Mouse (Mus musculus) heart, embryonic 11.5 days (tissue): ENCODE measurements around the gene Pikfyve. TPM values are rescaled to one million over a fixed set of nuclear protein-coding genes. Genes with fewer than 3 reads are reported as not detected.

ENCODE experiments used
- ATAC-seq: fragments of 200-750 bp; cut with Nextera tagmentation; replicated peaks from 2 replicates; pipeline ENCODE4 v1.8.0; 2017; ENCODE audit warnings: moderate library complexity; ENCODE audit not compliant: insufficient number of reproducible peaks, low FRiP score, low TSS enrichment
- H3K27ac ChIP-seq: fragments of 300-500 bp; sonication (generic); 2 replicates; pipeline ENCODE4 v1.5.1; 2014; ENCODE audit warnings: mild to moderate bottlenecking, low read depth, low read length
- H3K27me3 ChIP-seq: fragments of 300-500 bp; sonication (generic); 2 replicates; pipeline ENCODE4 v1.6.1; 2014; ENCODE audit warnings: mild to moderate bottlenecking, low read length, mixed read lengths; ENCODE audit not compliant: control insufficient read depth, insufficient read depth
- H3K36me3 ChIP-seq: fragments of 300-500 bp; sonication (generic); 2 replicates; pipeline ENCODE4 v1.6.1; 2014; ENCODE audit warnings: mild to moderate bottlenecking, low read length, moderate library complexity, mixed read lengths; ENCODE audit not compliant: control insufficient read depth, insufficient read depth
- H3K4me1 ChIP-seq: fragments of 300-500 bp; sonication (generic); 2 replicates; pipeline ENCODE4 v1.6.1; 2014; ENCODE audit warnings: low read length; ENCODE audit not compliant: control insufficient read depth, insufficient read depth
- H3K4me2 ChIP-seq: fragments of 300-500 bp; sonication (generic); 2 replicates; pipeline ENCODE4 v1.6.1; 2014; ENCODE audit warnings: mild to moderate bottlenecking, moderate library complexity
- H3K4me3 ChIP-seq: fragments of 300-500 bp; sonication (generic); 2 replicates; pipeline ENCODE4 v1.5.1; 2014; ENCODE audit warnings: low read depth, low read length
- H3K9ac ChIP-seq: fragments of 300-500 bp; sonication (generic); 2 replicates; pipeline ENCODE4 v1.6.1; 2014; ENCODE audit warnings: mild to moderate bottlenecking, low read depth, low read length, moderate library complexity
- H3K9me3 ChIP-seq: fragments of 300-500 bp; sonication (generic); replicated peaks from 2 replicates; pipeline ENCODE4 v1.6.1; 2016; ENCODE audit warnings: low read length; ENCODE audit not compliant: control insufficient read depth
- WGBS: fragments of 180-500 bp; shearing (Covaris S2); extraction: QIAGEN DNeasy Blood & Tissue Kit; methylation state at CpG from one replicate; pipeline ENCODE4 v1.1.7; 2014; ENCODE audit not compliant: insufficient replicate concordance; 5-methylcytosine and 5-hydroxymethylcytosine counted together
- polyA plus RNA-seq: library from polyadenylated mRNA; unstranded; fragments of >200 nt; fragmentation: Nextera tagmentation; extraction: Ambion mirVana; gene quantifications from 2 replicates; pipeline ENCODE4 v1.2.1, GENCODE M21; 2014

The Pikfyve gene
- polyA plus RNA-seq: 8.9 TPM in 2 replicates

DNA sequence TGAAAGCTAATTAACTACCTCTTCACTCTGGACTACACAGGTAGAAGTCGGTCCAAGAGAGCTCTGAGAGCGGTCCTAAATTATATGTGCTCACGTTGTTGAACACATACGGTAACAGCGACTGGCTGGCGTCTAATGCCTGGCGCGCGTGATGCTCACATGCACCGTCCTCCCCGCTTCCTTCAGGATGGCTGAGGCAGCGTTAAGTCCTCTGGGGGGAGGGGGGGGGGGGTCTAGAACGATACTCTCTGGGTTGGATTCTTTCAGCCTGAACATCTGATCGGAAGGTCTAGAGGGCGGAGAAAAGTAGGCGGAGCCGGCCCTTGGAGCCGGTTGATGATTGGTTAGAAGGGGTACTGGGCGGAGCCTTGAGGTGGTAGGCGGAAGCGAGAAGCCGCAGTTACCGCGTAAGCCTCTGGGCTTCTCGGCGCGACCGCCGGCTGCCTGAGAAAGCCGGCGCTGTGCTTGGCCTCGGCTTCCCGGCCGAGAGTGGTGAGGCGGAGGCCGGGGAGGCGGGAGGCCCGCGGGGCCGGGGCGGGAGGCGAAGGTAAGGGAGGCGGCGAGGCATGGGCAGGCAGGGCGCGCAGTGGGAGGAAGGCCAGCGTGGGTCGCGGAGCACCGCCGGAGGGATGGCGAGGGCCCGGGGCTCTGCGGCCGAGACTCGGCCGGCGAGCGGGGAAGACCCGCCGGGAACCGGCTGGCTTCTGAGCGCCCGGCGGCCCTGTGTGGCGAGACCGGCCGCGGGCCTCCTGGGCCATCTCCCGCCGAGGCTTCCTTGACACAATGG is at the start of gene Pikfyve, which contains the start of gene Idh1:
Gene Pikfyve (plus strand): TSS at position 397 of the 787 bp plus-strand sequence.
Gene Idh1 (minus strand): TSS at position 214 of the 787 bp plus-strand sequence.
- Histone ChIP-seq H3K27me3 (no peaks in the 10 kb centered on the region), H3K9ac (peak within 1 kb of the TSS; percentile 87), H3K36me3 (no peaks in the 10 kb centered on the region), H3K9me3 (no peaks in the 10 kb centered on the region), H3K27ac (peak within 1 kb of the TSS; percentile 88), H3K4me1 (no peaks in the 10 kb centered on the region; the same call in none of the 2 replicates), H3K4me2 (peak within 1 kb of the TSS; percentile 85), H3K4me3 (peak within 1 kb of the TSS; percentile 89)
- under 1% methylated on average over 71 of the region's 71 CpGs for WGBS
- peak; percentile 100 for ATAC-seq

- no peak overlapping the region for H3K27ac ChIP-seq
- no peaks in the 10 kb centered on the region for H3K4me1 ChIP-seq
- 80% methylated on average over 6 of the region's 6 CpGs for WGBS
- no peak for ATAC-seq
- H3K27me3 ChIP-seq: no peaks in the 10 kb centered on the region
- no peaks in the 10 kb centered on the region for H3K9me3 ChIP-seq
- H3K4me2 ChIP-seq: no peak overlapping the region
- H3K36me3 ChIP-seq: no peaks in the 10 kb centered on the region
- no peak overlapping the region for H3K4me3 ChIP-seq
- no peak overlapping the region for H3K9ac ChIP-seq
Observed at GRCm38 (mm10) chr1:65137560-65137959, 48.9 kb upstream of the Pikfyve start.

GRCm38 (mm10) chr1:65144783-65145182 is 41.7 kb upstream of the Pikfyve start:
- ATAC-seq: no peak
- no peak overlapping the region for H3K4me2 ChIP-seq

GRCm38 (mm10) chr1:65146601-65147000 is 39.9 kb upstream of the Pikfyve start:
- H3K9me3 ChIP-seq: no peaks in the 10 kb centered on the region
- H3K27me3 ChIP-seq: no peaks in the 10 kb centered on the region
- no peaks in the 10 kb centered on the region for H3K4me1 ChIP-seq
- H3K4me3 ChIP-seq: no peak overlapping the region
- no peak for ATAC-seq
- H3K4me2 ChIP-seq: no peak overlapping the region
- 21% methylated on average over 2 of the region's 2 CpGs for WGBS
- no peak overlapping the region for H3K9ac ChIP-seq
- no peak overlapping the region for H3K27ac ChIP-seq
- no peaks in the 10 kb centered on the region for H3K36me3 ChIP-seq

More at GRCm38 (mm10) chr1:65144783-65145182, 41.7 kb upstream of the Pikfyve start:
- no peak overlapping the region for H3K9ac ChIP-seq
- no peak overlapping the region for H3K4me3 ChIP-seq
- no peaks in the 10 kb centered on the region for H3K9me3 ChIP-seq
- no peaks in the 10 kb centered on the region for H3K36me3 ChIP-seq
- H3K27me3 ChIP-seq: no peaks in the 10 kb centered on the region
- 84% methylated on average over 2 of the region's 2 CpGs for WGBS
- no peaks in the 10 kb centered on the region for H3K4me1 ChIP-seq
- H3K27ac ChIP-seq: no peak overlapping the region

- WGBS: 78% methylated on average over 5 of the region's 5 CpGs
- no peaks in the 10 kb centered on the region for H3K36me3 ChIP-seq
- no peak for ATAC-seq
Observed at GRCm38 (mm10) chr1:65147326-65147725, 39.2 kb upstream of the Pikfyve start.

GRCm38 (mm10) chr1:65147971-65148370 is 38.5 kb upstream of the Pikfyve start:
- no peak overlapping the region for H3K27ac ChIP-seq
- H3K4me1 ChIP-seq: no peaks in the 10 kb centered on the region
- no peak overlapping the region for H3K4me3 ChIP-seq
- no peak for ATAC-seq
- 75% methylated on average over 3 of the region's 3 CpGs for WGBS
- no peaks in the 10 kb centered on the region for H3K9me3 ChIP-seq
- H3K4me2 ChIP-seq: no peak overlapping the region
- H3K36me3 ChIP-seq: no peaks in the 10 kb centered on the region
- H3K9ac ChIP-seq: no peak overlapping the region
- no peaks in the 10 kb centered on the region for H3K27me3 ChIP-seq

More at GRCm38 (mm10) chr1:65147326-65147725, 39.2 kb upstream of the Pikfyve start:
- no peak overlapping the region for H3K27ac ChIP-seq
- H3K4me3 ChIP-seq: no peak overlapping the region
- H3K27me3 ChIP-seq: no peaks in the 10 kb centered on the region
- H3K9me3 ChIP-seq: no peaks in the 10 kb centered on the region
- no peak overlapping the region for H3K9ac ChIP-seq
- no peak overlapping the region for H3K4me2 ChIP-seq
- H3K4me1 ChIP-seq: no peaks in the 10 kb centered on the region

- no peaks in the 10 kb centered on the region for H3K27me3 ChIP-seq
Observed at GRCm38 (mm10) chr1:65154814-65155213, 31.7 kb upstream of the Pikfyve start.

GRCm38 (mm10) chr1:65156111-65156510 is 30.4 kb upstream of the Pikfyve start:
- H3K4me2 ChIP-seq: no peak overlapping the region
- peaks cover 21% of the 10 kb centered on the region for H3K36me3 ChIP-seq
- 83% methylated on average over 5 of the region's 5 CpGs for WGBS
- no peaks in the 10 kb centered on the region for H3K9me3 ChIP-seq
- no peak overlapping the region for H3K4me3 ChIP-seq
- H3K4me1 ChIP-seq: no peaks in the 10 kb centered on the region
- H3K9ac ChIP-seq: no peak overlapping the region
- H3K27me3 ChIP-seq: no peaks in the 10 kb centered on the region
- ATAC-seq: no peak
- no peak overlapping the region for H3K27ac ChIP-seq

More at GRCm38 (mm10) chr1:65154814-65155213, 31.7 kb upstream of the Pikfyve start:
- Histone ChIP-seq H3K4me1 (no peaks in the 10 kb centered on the region), H3K27ac (no peak overlapping the region), H3K4me2 (no peak overlapping the region), H3K4me3 (no peak overlapping the region), H3K9ac (no peak overlapping the region), H3K9me3 (no peaks in the 10 kb centered on the region), H3K36me3 (peaks cover 9% of the 10 kb centered on the region)
- no peak for ATAC-seq

DNA sequence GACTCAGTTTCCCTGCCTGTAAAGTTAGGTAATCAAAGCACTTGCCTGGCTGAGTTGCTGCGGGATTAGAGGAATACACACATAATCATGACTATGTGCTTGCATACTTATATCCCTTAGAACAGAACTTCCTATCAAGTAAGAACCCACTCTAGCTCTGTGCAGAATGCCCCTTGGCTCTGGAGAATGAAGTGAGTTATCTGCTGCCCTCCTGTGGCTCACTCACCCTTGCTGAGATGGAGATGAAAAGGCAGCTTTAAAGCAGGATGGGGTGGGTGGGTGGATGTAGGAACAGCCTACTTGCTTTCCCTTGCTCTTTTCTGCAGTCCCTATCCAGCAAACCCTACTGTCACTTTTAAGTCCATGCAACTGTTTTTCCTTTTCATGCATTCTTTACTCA is 24.3 kb upstream of the Pikfyve start:
- Histone ChIP-seq H3K27ac (no peak overlapping the region), H3K4me3 (no peak overlapping the region), H3K9me3 (no peaks in the 10 kb centered on the region), H3K4me1 (no peaks in the 10 kb centered on the region), H3K36me3 (peaks cover 37% of the 10 kb centered on the region), H3K4me2 (no peak overlapping the region), H3K9ac (no peak overlapping the region), H3K27me3 (no peaks in the 10 kb centered on the region)
- ATAC-seq: no peak
- WGBS: 91% methylated on average over 1 of the region's 1 CpGs
